Mouse (Mus musculus) lung, adult 2 months (tissue): ENCODE measurements around the gene Vps11.

Source experiments
- CTCF ChIP-seq: fragments of 200-500 bp; IDR thresholded peaks from 2 replicates; pipeline ENCODE4 v1.5.1; 2011; ENCODE audit warnings: mild to moderate bottlenecking, low read length, control low read depth; ENCODE audit not compliant: insufficient read depth
- POLR2A ChIP-seq: fragments of 200-500 bp; IDR thresholded peaks from 2 replicates; pipeline ENCODE4 v1.6.1; 2011; ENCODE audit warnings: low read depth, mild to moderate bottlenecking, control low read depth, low read length, borderline replicate concordance; ENCODE audit errors: extremely low read depth

GRCm38 (mm10) chr9:44364480-44364879 lies 3.0 kb upstream of the Vps11 start:
- peak; percentile 35; the same call in 1 of the 2 replicates for TF ChIP-seq CTCF
- no peak for TF ChIP-seq POLR2A
